Mouse (Mus musculus): ENCODE results near the gene Cyb5d1.
A peak's percentile ranks its signal among the peaks of the same experiment; 100 is the strongest.

Gene Cyb5d1

DNA sequence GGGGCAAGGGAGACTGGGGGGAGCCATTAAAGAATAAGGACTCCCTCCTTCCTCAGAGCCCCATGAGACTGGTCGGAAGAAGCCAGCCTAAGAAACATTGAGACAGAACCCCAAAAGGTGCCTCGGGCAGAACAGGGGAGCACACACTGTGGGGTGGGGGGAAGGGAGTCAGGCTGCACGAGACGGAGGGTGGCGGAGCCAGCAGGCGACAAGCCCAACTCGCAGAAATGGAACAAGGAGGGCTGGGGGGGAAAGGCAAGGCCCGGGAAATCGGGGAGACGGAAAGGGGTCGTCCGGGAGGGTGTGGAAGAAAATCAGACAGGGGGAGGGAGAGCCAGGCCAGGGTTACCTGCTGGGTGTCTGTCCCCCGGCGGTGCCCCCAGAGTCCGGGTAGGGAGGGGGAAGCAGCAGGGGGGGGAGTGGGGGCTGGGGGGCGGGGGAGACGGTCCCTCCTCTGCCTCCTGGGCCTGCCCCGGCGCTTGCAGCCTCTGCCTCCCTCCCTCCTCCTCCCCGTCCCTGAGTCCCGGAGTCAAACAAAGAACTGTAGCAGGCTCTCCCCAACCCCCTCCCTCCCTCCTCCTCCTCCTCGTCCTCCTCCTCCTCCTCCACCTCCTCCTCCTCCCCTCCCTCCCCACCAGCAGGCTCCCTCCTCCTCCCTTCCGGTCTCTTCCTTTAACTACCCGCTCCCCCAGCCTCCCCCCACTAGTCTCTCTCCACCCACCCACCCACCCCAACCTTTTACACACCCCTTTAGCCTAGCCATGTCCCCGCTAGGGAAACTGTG lies 20.4 kb upstream of the Cyb5d1 start:
- DNase-seq = peak; percentile 79

DNA sequence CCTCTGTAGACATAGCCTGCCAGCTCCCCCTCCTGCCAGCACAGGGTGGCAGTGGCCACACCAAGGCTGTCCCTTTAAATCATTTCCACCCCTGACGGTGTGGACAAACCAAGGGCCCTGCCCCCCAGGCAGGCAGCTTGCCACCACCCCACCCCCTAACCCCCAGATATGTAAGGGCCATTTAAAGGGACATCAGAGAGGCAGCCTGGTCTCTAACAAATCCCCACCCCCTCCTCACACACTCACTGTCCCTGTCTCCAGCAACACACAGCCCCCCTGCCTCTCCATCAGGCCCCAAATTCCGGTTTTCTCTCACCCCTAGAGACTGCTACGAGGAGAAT lies 19.9 kb upstream of the Cyb5d1 start:
- peak; percentile 85 for DNase-seq

DNA sequence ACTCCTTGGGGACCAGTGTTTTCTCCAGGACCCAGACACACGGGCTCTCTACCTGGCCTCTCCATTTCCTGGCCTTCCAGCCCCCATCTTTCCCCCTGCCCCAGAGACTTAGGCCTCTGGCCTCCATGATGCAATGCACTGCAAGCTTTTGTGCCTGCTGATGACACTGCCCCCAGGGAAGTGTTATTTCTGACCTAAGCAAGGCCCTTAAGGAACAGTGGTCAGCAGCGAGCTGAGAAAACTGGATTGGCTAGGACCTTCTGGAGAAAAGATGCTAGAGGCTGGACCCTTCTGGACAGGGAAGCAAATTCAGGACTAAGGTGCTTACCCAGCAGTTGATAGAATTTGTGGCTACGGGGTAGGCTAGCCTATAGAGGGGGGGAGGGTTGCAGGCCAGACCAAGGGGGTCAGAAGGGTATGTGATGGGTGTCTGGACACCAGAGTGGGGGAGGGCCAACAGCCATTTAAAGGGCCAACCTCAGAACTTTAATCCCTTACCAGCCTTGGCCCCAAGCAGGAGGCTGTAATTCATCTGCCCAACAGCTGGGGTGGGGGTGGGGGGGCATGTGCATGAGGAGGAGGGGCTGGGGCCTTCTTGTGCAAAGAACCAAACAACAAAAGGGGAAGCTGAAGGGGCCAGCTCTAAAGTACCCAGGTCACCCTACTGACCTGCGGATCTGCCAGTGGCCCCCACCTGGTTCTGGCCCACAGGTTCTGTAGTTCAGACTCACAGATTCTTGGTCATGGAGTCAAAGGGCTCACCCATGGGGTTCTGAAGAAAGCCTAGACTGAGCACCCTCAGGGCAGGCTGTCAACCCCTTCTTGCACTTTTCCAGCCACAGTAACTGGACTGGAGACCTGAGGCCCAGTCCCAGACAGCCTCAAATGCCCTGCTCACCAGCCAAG lies 19.2 kb upstream of the Cyb5d1 start:
- peak; percentile 62 for DNase-seq

DNA sequence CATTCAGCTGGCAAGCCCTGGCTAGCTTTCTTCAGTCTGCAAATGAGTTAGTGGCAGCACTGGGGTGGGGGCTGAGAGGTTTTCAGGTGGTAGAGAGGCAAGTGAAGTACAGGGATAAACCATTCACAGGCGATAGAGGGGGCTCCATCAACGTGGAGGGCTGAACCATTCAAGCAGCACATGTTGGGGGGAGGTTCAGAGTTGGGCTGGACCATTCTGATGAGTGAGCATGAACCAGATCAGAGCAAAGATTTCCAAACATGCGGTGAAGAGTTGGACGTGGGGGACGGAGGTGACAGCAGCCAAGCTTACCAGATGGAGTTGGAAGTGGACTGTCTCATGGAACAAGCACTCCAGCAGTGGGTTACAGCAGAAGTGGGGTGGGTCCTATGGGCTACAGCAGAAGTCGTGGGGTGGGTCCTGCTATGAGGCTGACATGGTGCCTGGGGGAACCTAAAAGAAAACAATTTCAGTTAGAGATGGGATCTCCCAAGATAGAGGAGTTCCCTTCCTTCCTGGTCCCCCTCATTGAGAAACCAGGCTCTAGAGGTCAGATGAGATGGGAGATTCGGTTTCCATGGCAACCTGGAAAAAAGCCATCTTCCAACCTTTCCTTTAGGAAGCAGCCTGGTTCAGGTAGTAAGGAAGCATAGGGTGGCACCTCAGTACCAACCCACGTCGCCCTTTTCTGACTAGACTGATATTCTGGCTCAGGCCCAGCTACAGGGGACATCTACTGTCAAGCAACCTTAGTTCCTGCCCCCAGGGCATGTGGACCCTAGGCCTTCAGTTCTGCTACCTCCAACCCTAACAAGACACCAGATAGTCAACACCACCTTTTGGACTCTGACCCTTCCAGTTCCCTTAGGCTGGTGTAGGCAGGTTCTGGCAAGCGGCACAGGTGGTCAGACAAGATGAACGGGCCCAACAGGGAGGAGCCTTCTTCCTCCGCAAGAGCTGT lies 18.1 kb upstream of the Cyb5d1 start, which contains the start of gene Kdm6b:
Gene Kdm6b, minus strand, starts transcription at position 455 of the 961 bp plus-strand sequence.
- peak; percentile 91 for DNase-seq

DNA sequence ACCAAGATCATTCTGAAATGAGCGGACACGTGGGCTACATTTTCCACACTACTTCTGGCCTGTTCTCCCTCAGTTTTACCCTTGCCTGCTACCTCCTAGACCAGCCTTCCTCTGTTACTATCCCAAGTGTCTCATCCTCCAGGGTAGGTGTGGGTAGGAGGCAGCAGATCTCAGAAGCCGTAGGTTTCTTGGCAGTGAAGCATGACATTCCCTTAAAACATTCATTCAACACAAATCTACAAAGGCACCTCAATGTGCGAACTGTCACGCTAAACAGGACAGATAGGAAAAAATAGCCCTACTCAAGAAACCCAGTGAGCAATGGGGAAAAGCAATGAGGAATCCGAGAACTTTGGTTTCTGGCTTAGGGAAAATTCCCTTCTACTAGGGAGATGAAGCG lies 17.1 kb upstream of the Cyb5d1 start:
- DNase-seq = peak; percentile 49

DNA sequence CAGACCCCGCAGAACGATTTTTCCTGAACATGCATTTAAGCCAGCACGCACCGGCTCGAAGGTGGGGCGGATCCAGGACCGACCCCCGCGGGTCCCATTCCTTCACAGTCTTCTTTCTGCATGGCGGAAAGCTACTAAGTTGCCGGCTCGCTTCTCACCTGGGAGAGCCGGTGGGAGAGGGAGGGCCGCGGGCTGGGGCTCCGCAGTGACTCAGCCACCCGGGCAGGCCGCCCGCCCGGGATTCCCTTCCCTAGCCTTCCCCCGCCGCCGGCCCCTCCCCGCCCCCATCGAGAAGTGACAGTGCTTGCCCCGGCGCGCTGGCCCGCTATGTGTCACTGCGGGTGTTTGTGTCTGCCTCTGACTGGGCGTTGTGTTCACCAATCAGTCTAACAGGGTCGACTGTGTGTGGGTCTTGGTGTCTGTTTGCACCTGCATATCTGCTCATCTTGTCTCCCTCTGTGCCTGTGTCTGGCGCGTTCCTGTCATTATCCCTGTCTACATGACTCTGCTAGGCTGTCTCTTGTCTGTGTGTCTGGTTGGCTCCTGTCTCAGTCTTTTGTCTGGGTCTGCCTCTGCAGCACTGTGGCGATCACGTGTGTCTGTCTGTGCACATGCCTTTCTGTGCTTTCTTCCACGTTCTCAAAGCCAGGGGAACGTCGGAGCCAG lies 16.2 kb upstream of the Cyb5d1 start:
- peak; percentile 65 for DNase-seq

DNA sequence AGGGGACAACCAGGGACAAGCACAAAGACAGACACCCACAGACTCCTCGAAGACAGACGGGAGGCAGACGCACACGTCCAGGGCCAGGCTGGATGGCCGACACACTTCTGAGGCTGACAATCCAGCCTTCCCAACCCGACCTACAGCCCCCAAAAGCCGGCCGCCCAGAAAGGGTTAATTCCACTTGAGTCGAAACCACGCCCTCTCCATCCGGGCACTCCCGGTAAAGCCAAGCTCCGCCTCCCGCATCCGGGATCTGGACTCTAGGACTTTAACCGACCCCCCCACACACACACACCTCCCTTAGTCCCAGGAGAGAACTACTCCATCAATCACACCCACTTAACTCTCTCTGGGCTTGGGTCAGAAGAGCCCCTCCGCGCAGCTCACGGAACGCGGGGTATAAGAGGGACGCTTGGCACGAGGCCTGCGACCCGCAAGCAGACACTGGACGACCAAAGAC lies 15.7 kb upstream of the Cyb5d1 start:
- DNase-seq = peak; percentile 96

DNA sequence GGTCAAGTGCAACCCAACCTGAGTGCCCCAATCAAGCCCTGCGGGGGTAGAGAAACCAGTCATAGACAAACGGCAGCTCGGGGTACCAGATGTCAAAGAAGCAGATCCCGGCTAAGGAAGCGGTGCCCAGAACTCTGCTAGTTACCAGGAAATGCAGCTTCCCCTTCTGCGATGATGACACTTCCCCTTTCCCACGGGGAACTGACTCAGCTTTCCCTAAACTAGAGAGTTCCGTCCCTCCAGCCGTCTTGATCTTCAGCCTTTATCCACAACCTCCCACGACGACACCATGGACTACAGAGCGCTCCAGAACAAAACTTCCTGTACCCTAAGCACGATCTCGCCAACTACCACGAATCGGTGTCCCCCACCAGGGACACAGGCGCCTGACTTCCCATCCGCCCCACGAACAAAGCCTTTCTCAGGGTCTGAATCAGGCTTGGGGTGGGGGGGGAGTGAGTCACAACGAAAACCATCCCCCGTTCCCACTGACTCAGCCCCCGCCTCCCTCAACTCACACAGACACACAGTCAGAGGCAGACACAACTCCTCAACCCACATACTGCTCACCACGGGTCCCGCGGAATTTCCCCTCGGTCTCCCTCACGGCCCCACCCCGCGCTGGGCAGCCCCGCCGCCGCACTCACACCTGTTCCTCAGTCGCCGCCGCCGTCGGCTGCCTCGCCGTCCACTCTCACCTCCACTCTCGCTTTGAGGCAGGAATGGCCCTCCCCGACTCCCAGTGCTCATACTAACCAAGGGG lies 15.1 kb upstream of the Cyb5d1 start:
- peak; percentile 67 for DNase-seq

DNA sequence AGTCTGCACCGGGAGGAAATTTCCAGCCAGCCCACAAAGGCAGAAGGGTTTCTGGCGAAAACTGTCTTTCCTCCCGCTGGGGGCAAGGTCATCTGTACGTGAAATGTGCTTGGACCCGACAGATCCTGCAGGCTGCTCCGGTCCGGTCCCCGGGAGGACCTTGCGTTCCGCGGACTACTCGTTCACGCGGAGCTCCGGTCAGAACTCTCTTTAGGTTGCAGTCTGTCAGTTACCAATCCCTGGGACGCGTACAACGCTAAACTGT lies 14.5 kb upstream of the Cyb5d1 start:
- no peak for DNase-seq

DNA sequence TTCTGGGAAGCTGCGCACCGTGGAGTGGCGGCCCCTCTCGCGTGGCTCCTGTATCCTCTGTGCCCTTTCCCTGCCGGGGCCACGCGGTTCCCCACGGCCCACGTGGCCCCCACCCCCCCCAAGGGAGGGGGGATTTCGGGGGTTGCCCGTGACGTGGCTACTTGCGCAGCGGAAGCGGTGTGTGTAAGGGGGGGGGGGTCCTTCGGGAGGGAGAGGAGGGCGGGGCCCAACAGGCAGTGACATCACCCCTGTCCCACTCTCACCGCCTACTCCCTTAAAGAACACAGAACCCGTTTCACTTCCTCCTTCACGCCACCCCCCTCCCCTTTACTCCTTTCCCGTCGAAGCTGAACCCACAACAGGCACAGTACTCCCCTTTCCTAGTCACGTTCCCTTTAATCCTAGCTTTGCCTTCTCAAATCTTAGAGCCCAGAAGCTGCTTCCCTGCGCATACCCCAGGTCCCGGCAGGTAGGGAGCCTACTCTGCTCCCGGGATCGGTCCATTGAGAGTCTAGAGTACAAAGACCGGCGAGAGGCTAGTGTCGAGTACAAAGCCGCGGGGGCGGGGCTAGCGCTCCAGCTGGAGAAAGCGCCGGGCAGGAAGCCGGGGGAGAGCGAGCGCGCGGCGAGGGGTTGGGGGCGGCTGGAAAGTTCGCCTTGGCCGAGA lies 14.1 kb upstream of the Cyb5d1 start:
- DNase-seq = peak; percentile 83

DNA sequence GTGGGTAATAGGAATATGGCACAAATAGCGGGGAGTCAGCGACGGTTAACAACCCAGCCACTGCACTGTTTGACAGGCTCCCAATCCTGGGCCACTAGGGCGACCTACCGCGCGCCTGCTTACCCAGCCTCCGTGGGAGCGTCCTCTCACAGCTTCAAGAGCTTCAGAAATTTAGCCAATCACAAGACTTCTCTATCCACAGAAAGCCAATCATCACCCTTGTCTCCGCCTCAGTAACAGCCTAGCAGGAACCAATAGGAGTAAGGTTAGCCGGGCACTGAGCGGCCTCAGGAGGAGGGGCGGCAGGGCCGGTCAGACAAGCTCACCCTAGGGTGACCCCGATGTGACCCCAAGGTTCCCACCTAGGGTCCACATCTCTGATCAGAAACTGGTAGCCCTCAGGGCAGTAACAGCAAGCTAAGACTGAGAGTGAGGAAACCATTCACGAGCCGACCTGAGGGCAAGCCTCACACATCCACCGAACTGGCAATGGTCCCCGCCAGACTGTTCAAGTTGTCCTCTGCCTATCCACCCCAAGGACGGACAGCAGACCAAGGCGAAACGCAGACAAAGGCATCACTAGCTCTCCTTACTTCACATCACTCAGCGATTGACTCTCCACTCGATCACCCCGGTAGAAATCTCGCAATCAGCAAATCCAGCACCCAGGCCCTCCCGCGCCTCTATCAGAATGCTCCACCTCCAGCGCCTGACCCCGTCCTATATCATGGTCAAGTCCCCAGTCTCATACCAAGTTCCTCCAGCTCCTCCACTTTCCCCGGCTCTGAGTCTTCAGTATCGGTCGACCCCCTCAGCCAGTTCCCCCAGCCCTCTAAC lies 13.3 kb upstream of the Cyb5d1 start:
- peak; percentile 95 for DNase-seq

DNA sequence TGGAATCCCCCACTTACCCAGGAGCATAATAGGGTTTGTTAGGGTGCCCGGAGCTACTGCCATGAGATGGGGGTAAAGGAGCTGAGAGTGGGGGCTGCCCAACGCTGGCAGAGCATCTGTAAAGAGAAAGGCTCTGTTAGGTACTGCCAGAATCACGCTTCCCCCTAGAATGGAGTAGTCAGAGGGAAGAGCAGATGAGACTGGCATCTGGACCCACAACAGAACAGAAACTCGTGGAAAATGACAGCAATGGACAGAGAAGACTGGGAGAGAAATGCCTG lies 12.2 kb upstream of the Cyb5d1 start:
- peak; percentile 48 for DNase-seq

DNA sequence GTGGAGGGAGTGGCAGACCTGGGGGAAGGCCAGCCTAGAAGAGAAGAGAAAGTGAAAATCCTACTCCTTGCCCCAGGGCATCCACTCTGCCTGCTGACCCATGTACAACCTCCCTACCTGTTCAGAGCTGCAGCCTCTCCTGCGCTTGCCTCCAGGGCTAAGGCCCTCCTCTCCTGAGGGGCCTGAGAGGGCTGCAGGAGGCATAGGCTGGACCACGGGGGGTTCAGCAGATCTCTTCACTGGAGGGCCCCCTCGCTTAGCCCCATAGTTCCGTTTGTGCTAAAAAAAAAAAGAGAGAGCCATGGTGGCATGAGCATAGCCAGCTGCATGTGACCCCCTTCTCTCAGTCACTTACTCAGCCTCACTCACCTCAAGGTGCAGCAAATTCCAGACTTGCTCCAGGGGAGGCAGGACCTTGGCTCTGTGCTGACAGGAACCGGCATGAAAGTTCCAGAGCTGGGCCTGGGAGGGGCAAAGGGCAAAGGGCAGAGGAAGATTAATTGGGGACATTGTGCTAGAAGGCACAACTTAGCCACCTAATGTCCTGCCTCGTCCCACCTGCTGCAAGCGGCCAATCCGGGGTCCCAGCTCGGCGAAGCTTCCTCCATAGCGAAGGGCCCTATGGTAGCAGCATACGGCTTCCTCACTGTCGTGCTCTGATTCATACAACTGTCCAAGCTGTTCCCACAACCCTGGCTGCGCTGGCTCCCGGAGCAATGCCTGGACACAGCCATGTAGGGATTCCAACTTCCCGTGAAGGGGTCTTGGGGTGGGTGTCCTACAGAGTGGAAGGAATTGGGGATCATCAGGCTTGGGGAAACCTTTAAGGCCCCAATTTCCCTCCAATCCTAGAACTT lies 11.7 kb upstream of the Cyb5d1 start:
- DNase-seq = peak; percentile 51

DNA sequence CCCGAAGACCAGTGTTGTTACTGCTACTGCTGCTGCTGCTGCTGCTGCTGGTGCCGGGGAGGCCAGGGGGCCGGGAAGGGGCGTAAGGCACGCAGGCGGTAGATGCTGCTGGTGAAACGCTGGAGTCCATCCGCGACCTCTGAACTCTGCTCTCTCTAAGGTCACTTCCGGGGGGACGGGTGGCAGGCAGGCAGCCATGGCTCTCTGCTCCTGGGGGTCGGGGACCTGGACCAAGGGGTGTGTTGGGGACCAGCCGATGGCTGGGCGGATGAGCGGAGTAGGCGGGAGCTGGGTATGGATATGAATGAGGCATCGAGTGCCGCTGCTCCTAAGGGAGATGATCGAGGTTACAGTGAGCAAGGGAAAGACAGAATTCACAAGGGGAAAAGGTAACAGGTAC lies 10.9 kb upstream of the Cyb5d1 start:
- peak; percentile 53 for DNase-seq

DNA sequence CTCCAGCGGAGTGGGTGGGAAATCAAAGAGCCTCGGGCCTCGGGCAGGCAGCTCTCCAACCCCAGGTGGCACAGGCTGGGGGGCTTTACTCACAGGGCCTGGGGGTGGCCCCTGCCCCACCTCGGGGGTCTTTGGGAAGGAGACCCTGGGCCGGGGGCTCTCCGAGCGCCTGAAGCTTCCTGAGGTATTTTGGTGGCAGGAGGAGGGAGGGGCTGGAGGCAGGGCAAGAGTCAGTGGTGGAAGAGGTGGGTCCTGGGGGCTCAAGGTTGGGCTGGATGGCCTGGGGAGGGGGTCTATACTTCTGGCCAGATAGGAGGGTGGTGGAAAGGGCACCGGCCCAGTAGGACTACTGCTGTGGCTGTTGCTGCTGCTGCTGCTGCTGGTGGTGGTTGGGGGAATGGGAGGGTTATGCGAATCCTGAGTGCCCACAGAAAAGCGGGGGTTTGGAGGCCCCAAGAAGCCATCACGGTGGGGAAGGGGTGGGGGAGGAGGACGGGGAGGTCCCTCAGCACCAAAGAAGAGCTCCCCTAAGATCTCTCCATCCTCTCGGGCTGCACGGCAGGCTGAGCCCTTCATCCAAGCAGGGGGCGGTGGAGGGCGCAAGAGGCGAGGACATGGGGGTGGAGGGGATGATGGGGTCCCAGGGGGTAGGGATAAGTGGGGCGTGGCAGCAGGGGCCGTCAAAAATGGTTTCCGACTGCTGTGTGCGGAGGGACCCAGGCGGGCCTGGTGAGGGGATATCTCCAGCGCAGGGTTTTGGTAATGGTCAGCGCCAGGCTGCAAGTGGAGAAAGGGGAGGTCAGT lies 10.2 kb upstream of the Cyb5d1 start:
- DNase-seq = peak; percentile 55

DNA sequence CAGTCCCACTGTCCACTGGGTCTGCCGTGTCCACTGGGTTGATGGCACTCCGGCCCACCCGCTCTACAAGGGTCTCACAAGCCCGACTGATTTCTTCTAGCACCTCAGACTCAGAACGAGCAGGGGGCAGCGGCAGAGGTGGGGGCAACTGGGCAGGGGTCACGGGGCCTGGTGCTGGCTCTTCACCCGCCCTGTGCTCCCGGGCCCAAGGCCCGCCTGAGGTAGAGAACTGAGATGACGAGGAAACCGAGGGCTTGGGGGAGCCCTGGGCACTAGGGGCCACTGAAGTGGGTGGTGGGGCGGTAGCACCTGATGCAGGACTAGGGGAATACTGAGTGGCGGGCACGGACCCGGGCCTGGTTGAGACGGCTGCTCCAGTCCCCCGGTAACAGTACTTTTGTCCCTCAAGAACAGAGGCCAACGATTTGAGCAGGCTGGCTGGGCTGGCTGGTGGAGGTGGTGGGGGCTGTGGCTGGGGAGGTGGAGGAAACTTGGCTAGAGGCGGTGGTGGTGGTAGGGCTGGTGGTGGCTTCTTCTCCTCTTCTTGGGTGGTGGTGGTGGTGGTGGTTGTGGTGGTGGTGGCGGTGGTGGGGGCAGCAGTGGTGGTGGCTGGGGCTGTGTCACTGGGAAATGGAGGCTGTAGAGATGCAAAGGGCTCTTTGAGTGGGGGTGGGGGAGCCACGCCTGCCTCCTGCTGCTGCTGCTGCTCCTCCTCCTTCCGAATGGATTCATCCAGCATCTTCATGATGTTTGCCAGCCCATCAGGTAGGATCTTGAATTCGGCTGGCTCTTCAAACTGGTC lies 9.4 kb upstream of the Cyb5d1 start:
- DNase-seq = peak; percentile 37
